Mouse (Mus musculus) ES-E14 (cell line): ENCODE measurements at regions not wholly inside any gene's neighbourhood (a gene's known extent, or its start where the extent isn't known, plus 50 kb on each side); places are given as distances from the start of the nearest gene placed in this dataset.

Experiments
- MAFK ChIP-seq: IDR thresholded peaks from 2 replicates; pipeline ENCODE4 v1.6.1; 2014; ENCODE audit warnings: mild to moderate bottlenecking, low read depth, low read length, inconsistent platforms; ENCODE audit not compliant: insufficient read depth
- ZC3H11A ChIP-seq: IDR thresholded peaks from 2 replicates; pipeline ENCODE4 v1.6.1; 2012; ENCODE audit warnings: low read depth, mild to moderate bottlenecking, inconsistent platforms, low read length, borderline replicate concordance

- no peak for TF ChIP-seq ZC3H11A
- no peak for TF ChIP-seq MAFK
Observed at GRCm38 (mm10) chr5:43446295-43446694, 69.0 kb upstream of the C1qtnf7 start.
